Mouse (Mus musculus): ENCODE data around the gene Vasn.

Gene Vasn

GRCm38 (mm10) chr16:4639831-4640237, at the start of gene Vasn, which contains the start of gene Dnaja3:
TSS of gene Vasn (plus strand) at chr16:4639941.
TSS of gene Dnaja3 (plus strand) at chr16:4639989.
- peak; percentile 93 to 94 for DNase-seq

GRCm38 (mm10) chr16:4590236-4590635, 49.5 kb upstream of the Vasn start:
- DNase-seq, result no peak

- peak; percentile 63 to 75 for DNase-seq
Observed at GRCm38 (mm10) chr16:4592909-4593875, 46.5 kb upstream of the Vasn start.

GRCm38 (mm10) chr16:4593971-4594813, 45.5 kb upstream of the Vasn start, which contains the start of gene Glis2:
TSS of gene Glis2 (plus strand) at chr16:4594713.
- peak; percentile 76 to 89 for DNase-seq

GRCm38 (mm10) chr16:4594814-4595526, 44.8 kb upstream of the Vasn start:
- peak in 1 of 2 experiments; percentile 56 for DNase-seq

GRCm38 (mm10) chr16:4595527-4595963, 44.2 kb upstream of the Vasn start:
- peak; percentile 67 to 84 for DNase-seq

- DNase-seq, result no peak
Observed at GRCm38 (mm10) chr16:4596141-4596728, 43.5 kb upstream of the Vasn start.

GRCm38 (mm10) chr16:4596836-4597235, 42.9 kb upstream of the Vasn start:
- no peak for DNase-seq

- peak; percentile 40 to 67 for DNase-seq
Observed at GRCm38 (mm10) chr16:4597296-4597695, 42.4 kb upstream of the Vasn start.

- no peak for DNase-seq
Observed at GRCm38 (mm10) chr16:4598041-4598440, 41.7 kb upstream of the Vasn start.

- DNase-seq, result no peak
Observed at GRCm38 (mm10) chr16:4598891-4599543, 40.7 kb upstream of the Vasn start.

GRCm38 (mm10) chr16:4599616-4600015, 40.1 kb upstream of the Vasn start:
- no peak for DNase-seq

- DNase-seq, result no peak
Observed at GRCm38 (mm10) chr16:4600701-4601310, 38.9 kb upstream of the Vasn start.

GRCm38 (mm10) chr16:4602189-4602588, 37.6 kb upstream of the Vasn start:
- no peak for DNase-seq

- peak; percentile 41 to 75 for DNase-seq
Observed at GRCm38 (mm10) chr16:4602766-4603452, 36.8 kb upstream of the Vasn start.

GRCm38 (mm10) chr16:4603453-4603837, 36.3 kb upstream of the Vasn start:
- DNase-seq, result no peak

GRCm38 (mm10) chr16:4604293-4604837, 35.4 kb upstream of the Vasn start:
- DNase-seq, result no peak

- no peak for DNase-seq
Observed at GRCm38 (mm10) chr16:4605514-4606131, 34.1 kb upstream of the Vasn start.

- DNase-seq, result peak; percentile 85 to 90
Observed at GRCm38 (mm10) chr16:4606431-4607084, 33.2 kb upstream of the Vasn start.
